Mouse (Mus musculus) cortical plate, adult 2 months (tissue): Measurements from ENCODE around the gene Fer.

Experiments used
- CTCF ChIP-seq: fragments of 200-500 bp; IDR thresholded peaks from 2 replicates; pipeline ENCODE4 v1.5.1; 2011; ENCODE audit warnings: mild to moderate bottlenecking, control low read depth, low read length; ENCODE audit not compliant: insufficient read depth; ENCODE audit errors: extremely low read depth
- POLR2A ChIP-seq: fragments of 200-500 bp; IDR thresholded peaks from 2 replicates; pipeline ENCODE4 v1.6.1; 2011; ENCODE audit warnings: mild to moderate bottlenecking, low read length, control low read depth; ENCODE audit not compliant: insufficient read depth; ENCODE audit errors: extremely low read depth

GRCm38 (mm10) chr17:64026485-64026884 lies 163.6 kb downstream of the Fer start:
- peak; percentile 47; the same call in 1 of the 2 replicates for TF ChIP-seq CTCF
- TF ChIP-seq POLR2A: no peak
